Mouse (Mus musculus): ENCODE data around the gene Txndc11. TPM values are rescaled to one million over a fixed set of nuclear protein-coding genes. Genes with fewer than 3 reads are reported as not detected.

Gene Txndc11
- polyA plus RNA-seq, 1 experiment: 9.7 TPM

- Histone ChIP-seq H3K36me3 (ENCODE audit: control insufficient read depth, insufficient read depth) (peaks cover 4% of the 10 kb centered on the region), H3K4me3 (no peak overlapping the region), H3K4me2 (ENCODE audit: low read depth) (no peak overlapping the region), H3ac (ENCODE audit: control insufficient read depth, insufficient read length) (no peak overlapping the region), H3K27me3 (ENCODE audit: control insufficient read depth, insufficient read depth, insufficient read length) (no peaks in the 10 kb centered on the region), H3K79me2 (ENCODE audit: control insufficient read depth, insufficient read depth) (no peaks in the 10 kb centered on the region)
- TF ChIP-seq MYOD1 (IDR thresholded peaks at IDR 0.05; ENCODE audit: control insufficient read depth in 1 of 3, insufficient read length in 2 of 3, low read depth in 2 of 3) (no peak), SRF (IDR thresholded peaks at IDR 0.05; ENCODE audit: control insufficient read depth, insufficient read length, low read depth) (no peak), CEBPB (IDR thresholded peaks at IDR 0.05; ENCODE audit: insufficient read depth, poor library complexity, severe bottlenecking) (no peak), POLR2AphosphoS2 (IDR thresholded peaks at IDR 0.05; ENCODE audit: insufficient read length, low read depth) (no peak), REST (IDR thresholded peaks at IDR 0.05; ENCODE audit: insufficient read depth, insufficient read length) (no peak), TCF3 (IDR thresholded peaks at IDR 0.05; ENCODE audit: insufficient read length, low read depth) (no peak), POLR2A (IDR thresholded peaks at IDR 0.05; ENCODE audit: insufficient read length, low read depth) (no peak), TCF12 (IDR thresholded peaks at IDR 0.05; ENCODE audit: insufficient read depth, poor library complexity, severe bottlenecking) (no peak)
Measured at GRCm38 (mm10) chr16:11109198-11109740, 25.2 kb downstream of the Txndc11 start.

GRCm38 (mm10) chr16:11104905-11105304 lies 29.5 kb downstream of the Txndc11 start:
- Histone ChIP-seq H3K4me2 (ENCODE audit: low read depth) (no peak overlapping the region), H3K79me2 (ENCODE audit: control insufficient read depth, insufficient read depth) (no peaks in the 10 kb centered on the region), H3K36me3 (ENCODE audit: control insufficient read depth, insufficient read depth) (peaks cover 9% of the 10 kb centered on the region), H3K4me3 (no peak overlapping the region), H3ac (ENCODE audit: control insufficient read depth, insufficient read length) (no peak overlapping the region), H3K27me3 (ENCODE audit: control insufficient read depth, insufficient read depth, insufficient read length) (no peaks in the 10 kb centered on the region)
- TF ChIP-seq POLR2A (IDR thresholded peaks at IDR 0.05; ENCODE audit: insufficient read length, low read depth): no peak
- TF ChIP-seq SRF (IDR thresholded peaks at IDR 0.05; ENCODE audit: control insufficient read depth, insufficient read length, low read depth): no peak
- no peak for TF ChIP-seq USF1 (IDR thresholded peaks at IDR 0.05; ENCODE audit: low read depth)
- TF ChIP-seq POLR2AphosphoS2 (IDR thresholded peaks at IDR 0.05; ENCODE audit: insufficient read length, low read depth): no peak
- no peak for TF ChIP-seq TCF3 (IDR thresholded peaks at IDR 0.05; ENCODE audit: insufficient read length, low read depth)
- no peak for TF ChIP-seq MAX (IDR thresholded peaks at IDR 0.05; ENCODE audit: low read depth)

- no peak overlapping the region for H3K4me3 ChIP-seq
- H3ac ChIP-seq (ENCODE audit: control insufficient read depth, insufficient read length): no peak overlapping the region
- peaks cover 32% of the 10 kb centered on the region for H3K36me3 ChIP-seq (ENCODE audit: control insufficient read depth, insufficient read depth)
- H3K27me3 ChIP-seq (ENCODE audit: control insufficient read depth, insufficient read depth, insufficient read length): no peaks in the 10 kb centered on the region
- H3K79me2 ChIP-seq (ENCODE audit: control insufficient read depth, insufficient read depth): no peaks in the 10 kb centered on the region
- no peak for TF ChIP-seq USF1 (IDR thresholded peaks at IDR 0.05; ENCODE audit: low read depth)
- H3K4me2 ChIP-seq (ENCODE audit: low read depth): no peak overlapping the region
Measured at GRCm38 (mm10) chr16:11097301-11097700, 37.1 kb downstream of the Txndc11 start.

- TF ChIP-seq CEBPB (IDR thresholded peaks at IDR 0.05; ENCODE audit: insufficient read depth, poor library complexity, severe bottlenecking): no peak
- no peak for TF ChIP-seq MAX (IDR thresholded peaks at IDR 0.05; ENCODE audit: low read depth)
- no peak for TF ChIP-seq TCF12 (IDR thresholded peaks at IDR 0.05; ENCODE audit: insufficient read depth, poor library complexity, severe bottlenecking)
- no peak for TF ChIP-seq REST (IDR thresholded peaks at IDR 0.05; ENCODE audit: insufficient read depth, insufficient read length)
- TF ChIP-seq SRF (IDR thresholded peaks at IDR 0.05; ENCODE audit: control insufficient read depth, insufficient read length, low read depth): no peak
- no peak for TF ChIP-seq MYOD1 (IDR thresholded peaks at IDR 0.05; ENCODE audit: control insufficient read depth in 1 of 3, insufficient read length in 2 of 3, low read depth in 2 of 3)
- no peak for TF ChIP-seq TCF3 (IDR thresholded peaks at IDR 0.05; ENCODE audit: insufficient read length, low read depth)
- TF ChIP-seq POLR2A (IDR thresholded peaks at IDR 0.05; ENCODE audit: insufficient read length, low read depth): no peak
- TF ChIP-seq E2F4 (IDR thresholded peaks at IDR 0.05; ENCODE audit: insufficient read depth): no peak
- TF ChIP-seq USF1 (IDR thresholded peaks at IDR 0.05; ENCODE audit: low read depth): no peak
- TF ChIP-seq POLR2AphosphoS2 (IDR thresholded peaks at IDR 0.05; ENCODE audit: insufficient read length, low read depth): no peak
- no peak for TF ChIP-seq MYOG (IDR thresholded peaks at IDR 0.05; ENCODE audit: control insufficient read depth in 1 of 3, insufficient read depth in 1 of 3, insufficient read length in 2 of 3, low read depth in 2 of 3)
- H3K79me2 ChIP-seq (ENCODE audit: control insufficient read depth, insufficient read depth): no peaks in the 10 kb centered on the region
- H3ac ChIP-seq (ENCODE audit: control insufficient read depth, insufficient read length): no peak overlapping the region
- peaks cover 51% of the 10 kb centered on the region for H3K36me3 ChIP-seq (ENCODE audit: control insufficient read depth, insufficient read depth)
- no peaks in the 10 kb centered on the region for H3K27me3 ChIP-seq (ENCODE audit: control insufficient read depth, insufficient read depth, insufficient read length)
- no peak overlapping the region for H3K4me2 ChIP-seq (ENCODE audit: low read depth)
- H3K4me3 ChIP-seq: no peak overlapping the region
Measured at GRCm38 (mm10) chr16:11093717-11094386, 40.6 kb downstream of the Txndc11 start.

- Histone ChIP-seq H3K4me2 (ENCODE audit: low read depth) (no peak overlapping the region), H3K36me3 (ENCODE audit: control insufficient read depth, insufficient read depth) (peaks cover 55% of the 10 kb centered on the region)
- TF ChIP-seq TCF12 (IDR thresholded peaks at IDR 0.05; ENCODE audit: insufficient read depth, poor library complexity, severe bottlenecking) (no peak), MYOD1 (IDR thresholded peaks at IDR 0.05; ENCODE audit: control insufficient read depth in 1 of 3, insufficient read length in 2 of 3, low read depth in 2 of 3) (no peak), POLR2A (IDR thresholded peaks at IDR 0.05; ENCODE audit: insufficient read length, low read depth) (no peak), CEBPB (IDR thresholded peaks at IDR 0.05; ENCODE audit: insufficient read depth, poor library complexity, severe bottlenecking) (no peak), MAX (IDR thresholded peaks at IDR 0.05; ENCODE audit: low read depth) (no peak)
Measured at GRCm38 (mm10) chr16:11092523-11092922, 41.9 kb downstream of the Txndc11 start.

More at GRCm38 (mm10) chr16:11092523-11092922, 41.9 kb downstream of the Txndc11 start:
- Histone ChIP-seq H3K4me3 (no peak overlapping the region), H3K79me2 (ENCODE audit: control insufficient read depth, insufficient read depth) (no peaks in the 10 kb centered on the region), H3ac (ENCODE audit: control insufficient read depth, insufficient read length) (no peak overlapping the region), H3K27me3 (ENCODE audit: control insufficient read depth, insufficient read depth, insufficient read length) (no peaks in the 10 kb centered on the region)
